10 mouse cellular contexts compared by ENCODE assay signal in genomic region chr12:3982257-3982656, GRCm38 (mm10). TPM values are rescaled to one million over a fixed set of nuclear protein-coding genes. Genes with fewer than 3 reads are reported as not detected.
DNase-seq lines count a peak whose midpoint lies in the region; ATAC-seq and TF ChIP-seq lines count a peak whose summit lies in the region.
"Had no signal": no experiment of that assay in that cellular context is flagged by ENCODE, and none has a peak within 500 bp of the region (broad histone marks: within the 10 kb centered on the region; RNA-seq: fewer than 3 reads in every experiment).

No protein-coding gene starts in this region.

- 17% methylated on average over 6 of the region's 6 CpGs for whole genome bisulfite sequencing in embryonic facial prominence, embryonic 11.5 days
- WGBS in intestine, postnatal 0 days = 20% methylated on average over 6 of the region's 6 CpGs
- WGBS in limb, embryonic 14.5 days = 20% methylated on average over 6 of the region's 6 CpGs
- WGBS in midbrain, postnatal 0 days = 14% methylated on average over 6 of the region's 6 CpGs
- WGBS in thymus, adult 2 months = 2% methylated on average over 6 of the region's 6 CpGs

- H3K4me2 ChIP-seq in embryonic facial prominence, embryonic 11.5 days (ENCODE audit: low read depth, low read length) = peak overlapping the region; percentile 90
- H3K4me2 ChIP-seq in intestine, postnatal 0 days (replicated peaks; ENCODE audit: low read depth) = peak overlapping the region; percentile 85
- H3K4me2 ChIP-seq in limb, embryonic 14.5 days (replicated peaks; ENCODE audit: low read depth, low read length, severe bottlenecking) = peak overlapping the region; percentile 88
- peak overlapping the region; percentile 68 for H3K4me2 ChIP-seq in midbrain, postnatal 0 days (ENCODE audit: low read depth, low read length, poor library complexity, severe bottlenecking)

- no peak for TF ChIP-seq POLR2A in limb, embryonic 14.5 days (IDR thresholded peaks at IDR 0.05; ENCODE audit: borderline replicate concordance, extremely low read depth, insufficient read depth, insufficient read length)
- no peak for TF ChIP-seq POLR2A in thymus, adult 2 months (IDR thresholded peaks at IDR 0.05; ENCODE audit: control insufficient read depth, extremely low read depth, insufficient read depth, low read length, poor library complexity)

- no peak overlapping the region for H3K27ac ChIP-seq in embryonic facial prominence, embryonic 11.5 days (replicated peaks; ENCODE audit: low read depth, low read length)
- H3K27ac ChIP-seq in intestine, postnatal 0 days (ENCODE audit: low read depth, low read length) = no peak overlapping the region
- H3K27ac ChIP-seq in limb, embryonic 14.5 days (replicated peaks; ENCODE audit: low read depth, low read length) = no peak overlapping the region
- peak overlapping the region; percentile 74 for H3K27ac ChIP-seq in midbrain, postnatal 0 days (ENCODE audit: low read depth, low read length)
- no peak overlapping the region for H3K27ac ChIP-seq in thymus, adult 2 months (ENCODE audit: control insufficient read depth, insufficient read depth, low read length)

- no peak for TF ChIP-seq CTCF in E14TG2a.4 (conservative IDR thresholded peaks at IDR 0.05; ENCODE audit: low read length)
- TF ChIP-seq CTCF in intestine, postnatal 0 days (IDR thresholded peaks at IDR 0.05; ENCODE audit: low read depth) = no peak
- no peak for TF ChIP-seq CTCF in midbrain, postnatal 0 days (IDR thresholded peaks at IDR 0.05)
- no peak for TF ChIP-seq CTCF in thymus, adult 2 months (IDR thresholded peaks at IDR 0.05; ENCODE audit: borderline replicate concordance, control insufficient read depth, extremely low read depth, insufficient read depth, low read length, poor library complexity)

- peaks cover 48% of the 10 kb centered on the region for H3K4me1 ChIP-seq in E14TG2a.4 (replicated peaks; ENCODE audit: low read depth, low read length)
- H3K4me1 ChIP-seq in embryonic facial prominence, embryonic 11.5 days (ENCODE audit: control insufficient read depth, insufficient read depth, low read length) = peaks cover 5% of the 10 kb centered on the region; the same call in 1 of the 2 replicates
- peaks cover 2% of the 10 kb centered on the region; the same call in 1 of the 2 replicates for H3K4me1 ChIP-seq in intestine, postnatal 0 days (replicated peaks; ENCODE audit: control insufficient read depth, insufficient read depth, low read length)
- peaks cover 11% of the 10 kb centered on the region; the same call in 1 of the 2 replicates for H3K4me1 ChIP-seq in limb, embryonic 14.5 days (ENCODE audit: control insufficient read depth, insufficient read depth, low read length)
- H3K4me1 ChIP-seq in midbrain, postnatal 0 days (ENCODE audit: insufficient read depth, low read length) = peaks cover 4% of the 10 kb centered on the region; the same call in 1 of the 2 replicates
- peaks cover 18% of the 10 kb centered on the region for H3K4me1 ChIP-seq in thymus, adult 2 months (replicated peaks; ENCODE audit: control insufficient read depth, insufficient read depth, low read length)

- no peak for ATAC-seq in embryonic facial prominence, embryonic 11.5 days (replicated peaks; ENCODE audit: insufficient number of reproducible peaks, low FRiP score, low TSS enrichment, low read depth)
- no peak for ATAC-seq in intestine, postnatal 0 days
- no peak for ATAC-seq in limb, embryonic 14.5 days (ENCODE audit: low FRiP score, low read depth)
- no peak for ATAC-seq in midbrain, postnatal 0 days (ENCODE audit: low FRiP score)

- peak; percentile 83 for DNase-seq in 416B (ENCODE audit: low read depth)
- peak; percentile 13 for DNase-seq in embryonic facial prominence, embryonic 11.5 days (ENCODE audit: low spot score)
- DNase-seq in limb, embryonic 14.5 days (ENCODE audit: low spot score) = no peak
- DNase-seq in midbrain, postnatal 0 days (ENCODE audit: low spot score) = peak; percentile 71
- no peak for DNase-seq in Muller cell, postnatal 12 days (ENCODE audit: inconsistent ontology term)
- DNase-seq in thymus, adult 2 months = no peak

- H3K27me3 ChIP-seq in E14TG2a.4 (ENCODE audit: insufficient read depth, low read length) = peaks cover 18% of the 10 kb centered on the region
- H3K27me3 ChIP-seq in embryonic facial prominence, embryonic 11.5 days (ENCODE audit: control insufficient read depth, insufficient read depth, low read length) = no peaks in the 10 kb centered on the region
- H3K27me3 ChIP-seq in intestine, postnatal 0 days (replicated peaks; ENCODE audit: control insufficient read depth, insufficient read depth, low read length) = no peaks in the 10 kb centered on the region
- no peaks in the 10 kb centered on the region for H3K27me3 ChIP-seq in limb, embryonic 14.5 days (ENCODE audit: control insufficient read depth, insufficient read depth, low read length)
- no peaks in the 10 kb centered on the region for H3K27me3 ChIP-seq in midbrain, postnatal 0 days (ENCODE audit: insufficient read depth, low read length)
- no peaks in the 10 kb centered on the region for H3K27me3 ChIP-seq in thymus, adult 2 months (ENCODE audit: control insufficient read depth, insufficient read depth, low read length)

- H3K9me3 ChIP-seq in E14TG2a.4 (ENCODE audit: low read length) = no peaks in the 10 kb centered on the region
- no peaks in the 10 kb centered on the region for H3K9me3 ChIP-seq in embryonic facial prominence, embryonic 11.5 days (replicated peaks; ENCODE audit: control insufficient read depth, low read length)
- no peaks in the 10 kb centered on the region for H3K9me3 ChIP-seq in intestine, postnatal 0 days (ENCODE audit: control insufficient read depth)
- no peaks in the 10 kb centered on the region for H3K9me3 ChIP-seq in limb, embryonic 14.5 days (ENCODE audit: control insufficient read depth, low read length)
- H3K9me3 ChIP-seq in midbrain, postnatal 0 days (ENCODE audit: low read length) = no peaks in the 10 kb centered on the region

- no peak overlapping the region; the same call in none of the 2 replicates for H3K9ac ChIP-seq in embryonic facial prominence, embryonic 11.5 days (replicated peaks; ENCODE audit: low read length)
- no peak overlapping the region for H3K9ac ChIP-seq in intestine, postnatal 0 days (ENCODE audit: low read depth, low read length)
- H3K9ac ChIP-seq in limb, embryonic 14.5 days (ENCODE audit: low read depth, low read length, severe bottlenecking) = peak overlapping the region; percentile 52; the same call in 1 of the 2 replicates
- H3K9ac ChIP-seq in midbrain, postnatal 0 days (replicated peaks; ENCODE audit: low read length, poor library complexity, severe bottlenecking) = peak overlapping the region; percentile 55

- no peaks in the 10 kb centered on the region for H3K36me3 ChIP-seq in E14TG2a.4 (ENCODE audit: insufficient read depth, low read length)
- no peaks in the 10 kb centered on the region for H3K36me3 ChIP-seq in embryonic facial prominence, embryonic 11.5 days (replicated peaks; ENCODE audit: control insufficient read depth, insufficient read depth, low read depth, low read length)
- no peaks in the 10 kb centered on the region; the same call in 1 of the 2 replicates for H3K36me3 ChIP-seq in intestine, postnatal 0 days (ENCODE audit: control insufficient read depth, insufficient read depth)
- H3K36me3 ChIP-seq in limb, embryonic 14.5 days (ENCODE audit: control insufficient read depth, insufficient read depth, low read length) = no peaks in the 10 kb centered on the region
- H3K36me3 ChIP-seq in midbrain, postnatal 0 days (ENCODE audit: insufficient read depth, low read length) = peaks cover 14% of the 10 kb centered on the region; the same call in 1 of the 2 replicates
- H3K36me3 ChIP-seq in thymus, adult 2 months (ENCODE audit: control insufficient read depth, insufficient read depth, low read length) = no peaks in the 10 kb centered on the region

- H3K4me3 ChIP-seq in E14TG2a.4 (replicated peaks; ENCODE audit: low read length) = peak overlapping the region; percentile 85
- peak overlapping the region; percentile 47 for H3K4me3 ChIP-seq in embryonic facial prominence, embryonic 11.5 days (ENCODE audit: low read depth, low read length)
- H3K4me3 ChIP-seq in intestine, postnatal 0 days (ENCODE audit: low read depth, low read length) = no peak overlapping the region; the same call in 1 of the 2 replicates
- H3K4me3 ChIP-seq in limb, embryonic 14.5 days (replicated peaks; ENCODE audit: low read length) = peak overlapping the region; percentile 47
- peak overlapping the region; percentile 34 for H3K4me3 ChIP-seq in midbrain, postnatal 0 days (ENCODE audit: low read depth, low read length)
- no peak overlapping the region for H3K4me3 ChIP-seq in thymus, adult 2 months (ENCODE audit: control insufficient read depth, insufficient read depth, low read length)

RNA-seq across cellular contexts. Expression of gene Pomc, which starts 27.5 kb away (rescaled TPM):
- polyA plus RNA-seq in embryonic facial prominence, embryonic 11.5 days (2014; fragmentation: Nextera tagmentation; extraction: Ambion mirVana) = 11.0 and 16.0 TPM in 2 replicates
- polyA plus RNA-seq in intestine, postnatal 0 days (2015; fragmentation: Nextera tagmentation; extraction: Ambion mirVana) = 1.0 and 1.3 TPM in 2 replicates
- polyA plus RNA-seq in limb, embryonic 14.5 days (2012; rRNA removed) = 2.6 and 2.7 TPM in 2 replicates
- 2.5 and 3.0 TPM in 2 replicates for polyA plus RNA-seq in limb, embryonic 14.5 days (2014; fragmentation: Nextera tagmentation; extraction: Ambion mirVana)
- total RNA-seq in midbrain, postnatal 0 days (2014; rRNA removed) = 2.2 and 2.4 TPM in 2 replicates
- 7.9 and 9.8 TPM in 2 replicates for polyA plus RNA-seq in midbrain, postnatal 0 days (2015; fragmentation: Nextera tagmentation; extraction: Ambion mirVana)
- polyA plus RNA-seq in thymus, adult 2 months (2012; rRNA removed) = 2.7 and 3.9 TPM in 2 replicates
- total RNA-seq: common myeloid progenitor, adult 5-6 weeks had no signal

RNA-seq across cellular contexts. Expression of gene Efr3b, which starts 56.5 kb away (rescaled TPM):
- polyA plus RNA-seq in embryonic facial prominence, embryonic 11.5 days (2014; fragmentation: Nextera tagmentation; extraction: Ambion mirVana) = 5.0 and 7.9 TPM in 2 replicates
- polyA plus RNA-seq in intestine, postnatal 0 days (2015; fragmentation: Nextera tagmentation; extraction: Ambion mirVana) = 3.2 and 3.9 TPM in 2 replicates
- 6.2 and 6.8 TPM in 2 replicates for polyA plus RNA-seq in limb, embryonic 14.5 days (2012; rRNA removed)
- polyA plus RNA-seq in limb, embryonic 14.5 days (2014; fragmentation: Nextera tagmentation; extraction: Ambion mirVana) = 3.5 TPM in 2 replicates
- 111 and 117 TPM in 2 replicates for total RNA-seq in midbrain, postnatal 0 days (2014; rRNA removed)
- polyA plus RNA-seq in midbrain, postnatal 0 days (2015; fragmentation: Nextera tagmentation; extraction: Ambion mirVana) = 30.1 and 32.8 TPM in 2 replicates
- 1.5 TPM in 2 replicates for polyA plus RNA-seq in thymus, adult 2 months (2012; rRNA removed)
- total RNA-seq: neutrophil, adult 5-6 weeks had no signal

Comparison
In these comparisons a context has a peak if more than half of its experiments do, and no peak if none do; other contexts are left out.
1. DNase-seq: peak in 416B (single experiment), embryonic facial prominence, embryonic 11.5 days (single experiment) and midbrain, postnatal 0 days (single experiment); none in limb, embryonic 14.5 days (single experiment), Muller cell, postnatal 12 days (single experiment) and thymus, adult 2 months (single experiment).
2. H3K4me3 ChIP-seq: peak in E14TG2a.4 (single experiment), embryonic facial prominence, embryonic 11.5 days (single experiment), limb, embryonic 14.5 days (single experiment) and midbrain, postnatal 0 days (single experiment); none in intestine, postnatal 0 days (single experiment) and thymus, adult 2 months (single experiment).
3. H3K9ac ChIP-seq: peak in limb, embryonic 14.5 days (single experiment) and midbrain, postnatal 0 days (single experiment); none in embryonic facial prominence, embryonic 11.5 days (single experiment) and intestine, postnatal 0 days (single experiment).
4. Peak in every context shown above with its lines, with median percentiles within 50 percentile points of each other: H3K4me2 ChIP-seq.